Mouse (Mus musculus) G1E (cell line): ENCODE measurements around the gene Mogat1.

Experiments used
- CTCF ChIP-seq: IDR thresholded peaks from 2 replicates; pipeline ENCODE4 v1.5.1; 2012; ENCODE audit warnings: low read depth, low read length, inconsistent platforms, mixed read lengths
- POLR2AphosphoS5 ChIP-seq: IDR thresholded peaks from 2 replicates; pipeline ENCODE4 v1.6.1; 2012; ENCODE audit warnings: low read depth, low read length, inconsistent platforms; ENCODE audit not compliant: insufficient replicate concordance

GRCm38 (mm10) chr1:78490143-78490542 lies 20.6 kb upstream of the Mogat1 start:
- TF ChIP-seq CTCF (no peak), POLR2AphosphoS5 (no peak)
